Mouse (Mus musculus) CD4-positive, CD25-positive, alpha-beta regulatory T cell, adult 9 weeks (primary cell): Measurements from ENCODE around the gene Serinc2. TPM values are rescaled to one million over a fixed set of nuclear protein-coding genes. Genes with fewer than 3 reads are reported as not detected.

Source experiments
- polyA plus RNA-seq: library from polyadenylated mRNA; unstranded; fragments of 100-300 nt; shearing (Covaris generic); gene quantifications from one replicate; pipeline ENCODE4 v1.2.1, GENCODE M21; 2017

Serinc2 gene
- polyA plus RNA-seq, result not detected

GRCm38 (mm10) chr4:130279105-130279504, at the start of gene Serinc2:
Serinc2 (minus strand) TSS chr4:130279205.

GRCm38 (mm10) chr4:130308231-130309081, 29.5 kb upstream of the Serinc2 start, which contains the start of the genes Fabp3 and Gm10570:
Fabp3 (plus strand) TSS chr4:130308595.
Gm10570 (minus strand) TSS chr4:130308674.

GRCm38 (mm10) chr4:130222179-130222578, 56.8 kb downstream of the Serinc2 start, which contains the start of gene Gm853:
Gm853 (minus strand) TSS chr4:130222401.

Other genes starting within 250 kb of the Serinc2 start
- gene Col16a1, start 231.4 kb downstream of the Serinc2 start, polyA plus RNA-seq, result 2.3 TPM
- 70.6 TPM for gene Pef1, start 176.6 kb downstream of the Serinc2 start, polyA plus RNA-seq
- gene Hcrtr1, start 139.8 kb downstream of the Serinc2 start, polyA plus RNA-seq, result not detected
- not detected for gene Tinagl1, start 104.1 kb downstream of the Serinc2 start, polyA plus RNA-seq
- not detected for gene Gm853, start 56.8 kb downstream of the Serinc2 start, polyA plus RNA-seq
- gene Fabp3, start 29.4 kb upstream of the Serinc2 start, polyA plus RNA-seq, result not detected
- gene Gm10570, start 29.5 kb upstream of the Serinc2 start, polyA plus RNA-seq, result not detected
- gene Zcchc17, start 80.7 kb upstream of the Serinc2 start, polyA plus RNA-seq, result 76.7 TPM
- gene Snrnp40, start 80.9 kb upstream of the Serinc2 start, polyA plus RNA-seq, result 121 TPM